Mouse (Mus musculus): ENCODE data around the gene Ifi27l2b.
"Not testable (repeated sequence)": the region's sequence is repeated elsewhere in the genome, so short reads cannot be mapped to it uniquely, and the experiment has no call there.

DNA sequence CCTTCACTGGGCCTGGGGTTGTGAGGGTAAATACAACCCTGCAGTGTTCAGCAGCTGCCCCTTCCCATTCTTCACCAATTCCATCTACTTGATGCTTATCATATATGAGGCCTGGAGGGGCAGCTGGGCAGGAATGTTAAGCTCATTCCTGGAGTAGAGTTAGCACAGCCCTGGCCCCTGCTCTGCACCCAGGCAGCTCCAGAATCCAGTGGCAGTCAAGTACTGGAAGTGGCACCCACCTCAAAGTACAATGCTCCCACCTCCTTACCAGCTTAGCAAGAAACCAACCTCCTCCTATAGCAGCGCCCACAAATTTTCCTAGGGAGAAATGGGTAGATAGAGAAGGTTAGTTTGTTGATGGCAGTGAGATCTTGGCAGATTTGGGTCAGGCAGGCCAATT, 296 bp downstream of the Ifi27l2b start:
- not testable (repeated sequence) for TF ChIP-seq POLR2A (IDR thresholded peaks at IDR 0.05; ENCODE audit: borderline replicate concordance, insufficient read depth, low read length); CTCF (IDR thresholded peaks at IDR 0.05; ENCODE audit: borderline replicate concordance, insufficient read depth, low read depth, low read length)
